In genomic region chr5:32761566-32762140, GRCm38 (mm10) we compare ENCODE assay signal across 11 mouse cellular contexts. TPM values are rescaled to one million over a fixed set of nuclear protein-coding genes. Genes with fewer than 3 reads are reported as not detected.
A peak's percentile ranks its signal among the peaks of the same experiment; 100 is the strongest.
DNase-seq lines count a peak whose midpoint lies in the region; ATAC-seq and TF ChIP-seq lines count a peak whose summit lies in the region.
"Had no signal": no experiment of that assay in that cellular context is flagged by ENCODE, and none has a peak within 500 bp of the region (broad histone marks: within the 10 kb centered on the region; RNA-seq: fewer than 3 reads in every experiment).

No protein-coding gene starts in this region.

- no peak overlapping the region for H3K27ac ChIP-seq in liver, adult 2 months (replicated peaks; ENCODE audit: insufficient read depth, low read depth, low read length)
- H3K27ac ChIP-seq in liver, embryonic 11.5 days (ENCODE audit: low read depth, low read length), result no peak overlapping the region
- H3K27ac ChIP-seq in intestine, embryonic 16.5 days (ENCODE audit: low read length), result peak overlapping the region; percentile 52; the same call in 1 of the 2 replicates
- H3K27ac ChIP-seq in hindbrain, embryonic 12.5 days, result no peak overlapping the region
- H3K27ac ChIP-seq: limb, embryonic 12.5 days; lung, embryonic 15.5 days had no signal

- no peak for TF ChIP-seq POLR2A in liver, adult 2 months (IDR thresholded peaks at IDR 0.05; ENCODE audit: extremely low read depth, insufficient read depth, low read length)

- H3K79me2 ChIP-seq in liver, adult 2 months (ENCODE audit: control insufficient read depth, insufficient read depth, low read length), result peaks cover 6% of the 10 kb centered on the region; the same call in 1 of the 2 replicates

- 82% methylated on average over 5 of the region's 5 CpGs for WGBS in liver, adult 2 months
- 78% methylated on average over 5 of the region's 5 CpGs for WGBS in liver, embryonic 11.5 days
- WGBS in intestine, embryonic 16.5 days, result 85% methylated on average over 5 of the region's 5 CpGs
- WGBS in hindbrain, embryonic 12.5 days, result 97% methylated on average over 5 of the region's 5 CpGs

- H3K27me3 ChIP-seq in liver, adult 2 months (ENCODE audit: control insufficient read depth, insufficient read depth, low read length), result no peaks in the 10 kb centered on the region
- H3K27me3 ChIP-seq in liver, embryonic 11.5 days (replicated peaks; ENCODE audit: control insufficient read depth, insufficient read depth, low read length), result no peaks in the 10 kb centered on the region
- no peaks in the 10 kb centered on the region for H3K27me3 ChIP-seq in intestine, embryonic 16.5 days (replicated peaks; ENCODE audit: control insufficient read depth, insufficient read depth, low read length)
- H3K27me3 ChIP-seq in hindbrain, embryonic 12.5 days, result no peaks in the 10 kb centered on the region
- H3K27me3 ChIP-seq: limb, embryonic 12.5 days; lung, embryonic 15.5 days had no signal

- no peak overlapping the region for H3K9ac ChIP-seq in liver, adult 2 months (ENCODE audit: low read depth, low read length)
- H3K9ac ChIP-seq in liver, embryonic 11.5 days (ENCODE audit: low read depth, low read length), result no peak overlapping the region
- H3K9ac ChIP-seq in intestine, embryonic 16.5 days (ENCODE audit: low read depth, low read length), result no peak overlapping the region
- H3K9ac ChIP-seq in hindbrain, embryonic 12.5 days, result no peak overlapping the region
- H3K9ac ChIP-seq: limb, embryonic 12.5 days; lung, embryonic 15.5 days had no signal

- DNase-seq in adrenal gland, postnatal 10 days, result peak; percentile 60
- no peak for DNase-seq in adrenal gland, adult 8-10 months
- DNase-seq in liver, adult 2 months (ENCODE audit: extremely low read depth, low read depth, low spot score), result peak; percentile 38
- DNase-seq in liver, embryonic 11.5 days (ENCODE audit: low spot score), result no peak
- no peak for DNase-seq in Muller cell, postnatal 12 days (ENCODE audit: inconsistent ontology term)
- DNase-seq in thymus, postnatal 10 days (ENCODE audit: low spot score in 2 of 2), result no peak
- DNase-seq: spleen, adult 18-20 months had no signal

- H3K9me3 ChIP-seq in liver, embryonic 11.5 days (ENCODE audit: control insufficient read depth, low read length), result no peaks in the 10 kb centered on the region
- H3K9me3 ChIP-seq in intestine, embryonic 16.5 days (ENCODE audit: control insufficient read depth, low read length), result no peaks in the 10 kb centered on the region
- no peaks in the 10 kb centered on the region for H3K9me3 ChIP-seq in hindbrain, embryonic 12.5 days (replicated peaks)
- H3K9me3 ChIP-seq: limb, embryonic 12.5 days; lung, embryonic 15.5 days had no signal

- peaks cover 5% of the 10 kb centered on the region; the same call in 1 of the 2 replicates for H3K4me1 ChIP-seq in liver, adult 2 months (ENCODE audit: control insufficient read depth, insufficient read depth, low read length)
- no peaks in the 10 kb centered on the region; the same call in 1 of the 2 replicates for H3K4me1 ChIP-seq in liver, embryonic 11.5 days (replicated peaks; ENCODE audit: control insufficient read depth, insufficient read depth, low read length)
- H3K4me1 ChIP-seq in intestine, embryonic 16.5 days (ENCODE audit: control insufficient read depth, insufficient read depth, low read length), result peaks cover 4% of the 10 kb centered on the region; the same call in 1 of the 2 replicates
- H3K4me1 ChIP-seq in hindbrain, embryonic 12.5 days, result no peaks in the 10 kb centered on the region
- H3K4me1 ChIP-seq: limb, embryonic 12.5 days; lung, embryonic 15.5 days had no signal

- H3K4me3 ChIP-seq in liver, adult 2 months (ENCODE audit: insufficient read depth, low read depth, low read length), result no peak overlapping the region
- no peak overlapping the region for H3K4me3 ChIP-seq in liver, embryonic 11.5 days (ENCODE audit: low read depth, low read length)
- H3K4me3 ChIP-seq in intestine, embryonic 16.5 days (ENCODE audit: low read length), result no peak overlapping the region
- no peak overlapping the region for H3K4me3 ChIP-seq in hindbrain, embryonic 12.5 days
- H3K4me3 ChIP-seq: limb, embryonic 12.5 days; lung, embryonic 15.5 days had no signal

- peaks cover 15% of the 10 kb centered on the region; the same call in 1 of the 2 replicates for H3K36me3 ChIP-seq in liver, adult 2 months (ENCODE audit: control insufficient read depth, insufficient read depth, low read length)
- H3K36me3 ChIP-seq in liver, embryonic 11.5 days (ENCODE audit: control insufficient read depth, insufficient read depth, low read length), result peaks cover 10% of the 10 kb centered on the region; the same call in 1 of the 2 replicates
- H3K36me3 ChIP-seq in intestine, embryonic 16.5 days (ENCODE audit: control insufficient read depth, insufficient read depth, low read length), result no peaks in the 10 kb centered on the region; the same call in 1 of the 2 replicates
- H3K36me3 ChIP-seq in hindbrain, embryonic 12.5 days, result peaks cover 34% of the 10 kb centered on the region

- no peak overlapping the region for H3K4me2 ChIP-seq in liver, embryonic 11.5 days
- H3K4me2 ChIP-seq in intestine, embryonic 16.5 days (ENCODE audit: low read depth, low read length), result no peak overlapping the region
- no peak overlapping the region for H3K4me2 ChIP-seq in hindbrain, embryonic 12.5 days (replicated peaks)
- H3K4me2 ChIP-seq: limb, embryonic 12.5 days; lung, embryonic 15.5 days had no signal

- no peak for ATAC-seq in liver, embryonic 11.5 days (replicated peaks; ENCODE audit: low FRiP score)
- peak; percentile 29 for ATAC-seq in intestine, embryonic 16.5 days
- no peak for ATAC-seq in hindbrain, embryonic 12.5 days (ENCODE audit: low FRiP score)

- TF ChIP-seq CTCF in liver, adult 2 months (IDR thresholded peaks at IDR 0.05; ENCODE audit: low read depth, low read length), result no peak

RNA-seq across cellular contexts. Expression of gene Pisd, which starts 23.8 kb away (rescaled TPM):
- total RNA-seq in adrenal gland, postnatal 10 days (2021), result 10 to 100 TPM; 53.2 to 62.4 TPM
- 10 to 100 TPM; 71.1 to 84.8 (median 73.5) TPM for total RNA-seq in adrenal gland, adult 8-10 months (2022)
- total RNA-seq in liver, adult 2 months (2014; rRNA removed), result 25.2 and 30.8 TPM in 2 replicates
- polyA plus RNA-seq in liver, adult 2 months (2012; rRNA removed), result 40.6 and 45.6 TPM in 2 replicates
- polyA plus RNA-seq in liver, embryonic 11.5 days (2014; fragmentation: Nextera tagmentation; extraction: Ambion mirVana), result 61.0 and 63.8 TPM in 2 replicates
- 110 and 114 TPM in 2 replicates for polyA plus RNA-seq in intestine, embryonic 16.5 days (2015; fragmentation: Nextera tagmentation; extraction: Ambion mirVana)
- 78.6 and 83.2 TPM in 2 replicates for polyA plus RNA-seq in hindbrain, embryonic 12.5 days (2016; fragmentation: Nextera tagmentation; extraction: Ambion mirVana)

Comparison
In these comparisons a context has a peak if more than half of its experiments do, and no peak if none do; other contexts are left out.
1. DNase-seq: peak in adrenal gland, postnatal 10 days (single experiment) and liver, adult 2 months (single experiment); none in adrenal gland, adult 8-10 months (single experiment), liver, embryonic 11.5 days (single experiment), Muller cell, postnatal 12 days (single experiment) and thymus, postnatal 10 days (0 of 2).